Mouse (Mus musculus) subcutaneous adipose tissue, adult 2 months (tissue): ENCODE data around the gene Sertad1. TPM values are rescaled to one million over a fixed set of nuclear protein-coding genes. Genes with fewer than 3 reads are reported as not detected.

Experiments
- polyA plus RNA-seq: library from polyadenylated mRNA; depleted of rRNA; stranded (reverse); fragments of >200 nt; gene quantifications from 2 replicates; pipeline ENCODE4 v1.2.3, GENCODE M21; 2012; ENCODE audit warnings: low replicate concordance; rRNA removed

The Sertad1 gene
- polyA plus RNA-seq = 20.8 and 33.0 TPM in 2 replicates

GRCm38 (mm10) chr7:27486770-27487697 is at the start of gene Sertad1:
TSS of gene Sertad1 (plus strand) at chr7:27486910.

GRCm38 (mm10) chr7:27447419-27448286 is 39.1 kb upstream of the Sertad1 start, which contains the start of the genes Sptbn4 and Blvrb:
TSS of gene Sptbn4 (minus strand) at chr7:27447686.
TSS of gene Blvrb (plus strand) at chr7:27447978.

GRCm38 (mm10) chr7:27473156-27473834 is 13.4 kb upstream of the Sertad1 start, which contains the start of gene Sertad3:
TSS of gene Sertad3 (plus strand) at chr7:27473768.

GRCm38 (mm10) chr7:27499036-27499435 is 12.3 kb downstream of the Sertad1 start, which contains the start of gene Prx:
TSS of gene Prx (plus strand) at chr7:27499324.

GRCm38 (mm10) chr7:27522967-27523366 is 36.3 kb downstream of the Sertad1 start, which contains the start of gene Hipk4:
TSS of gene Hipk4 (plus strand) at chr7:27523267.

Other genes with a start within 250 kb of the Sertad1 start
- 30.1 and 76.4 TPM in 2 replicates for gene Numbl, start 228.5 kb upstream of the Sertad1 start, polyA plus RNA-seq
- gene Ltbp4, start 149.2 kb upstream of the Sertad1 start, polyA plus RNA-seq = 418 and 455 TPM in 2 replicates
- gene Shkbp1, start 130.9 kb upstream of the Sertad1 start, polyA plus RNA-seq = 52.2 and 84.5 TPM in 2 replicates
- 3.5 TPM in 1 of 2 replicates, not detected in the other for gene Gm20479, start 129.5 kb upstream of the Sertad1 start, polyA plus RNA-seq
- 0.20 and 1.8 TPM in 2 replicates for gene Sptbn4, start 39.2 kb upstream of the Sertad1 start, polyA plus RNA-seq
- 102 and 175 TPM in 2 replicates for gene Blvrb, start 38.9 kb upstream of the Sertad1 start, polyA plus RNA-seq
- 13.2 and 20.4 TPM in 2 replicates for gene Sertad3, start 13.1 kb upstream of the Sertad1 start, polyA plus RNA-seq
- 1.5 and 2.9 TPM in 2 replicates for gene Prx, start 12.4 kb downstream of the Sertad1 start, polyA plus RNA-seq
- 0.66 and 1.7 TPM in 2 replicates for gene Hipk4, start 36.4 kb downstream of the Sertad1 start, polyA plus RNA-seq
- 117 and 156 TPM in 2 replicates for gene Pld3, start 66.3 kb downstream of the Sertad1 start, polyA plus RNA-seq
- gene 2310022A10Rik, start 66.3 kb downstream of the Sertad1 start, polyA plus RNA-seq = 17.1 and 28.1 TPM in 2 replicates
- 195 and 320 TPM in 2 replicates for gene Akt2, start 104.6 kb downstream of the Sertad1 start, polyA plus RNA-seq
- gene Ttc9b, start 167.0 kb downstream of the Sertad1 start, polyA plus RNA-seq = not detected in 2 replicates
- gene Map3k10, start 187.7 kb downstream of the Sertad1 start, polyA plus RNA-seq = 25.4 and 35.7 TPM in 2 replicates
- gene Zfp607b, start 202.4 kb downstream of the Sertad1 start, polyA plus RNA-seq = 0.40 and 0.42 TPM in 2 replicates
- 1.8 and 3.2 TPM in 2 replicates for gene Zfp60, start 244.5 kb downstream of the Sertad1 start, polyA plus RNA-seq